Mouse (Mus musculus) sigmoid colon, adult 10 weeks (tissue): ENCODE measurements around the gene Ambn. TPM values are rescaled to one million over a fixed set of nuclear protein-coding genes. Genes with fewer than 3 reads are reported as not detected.

Experiments
- polyA plus RNA-seq: library from polyadenylated mRNA; stranded (reverse); fragments of 350-450 nt; fragmentation: Illumina TruSeq; extraction: RNeasy Lipid Tissue Mini Kit (QIAGEN cat#74804); gene quantifications from one replicate; pipeline ENCODE4 v1.2.3, GENCODE M21; 2014; ENCODE audit warnings: low read depth, low replicate concordance

Gene Ambn
- not detected for polyA plus RNA-seq

GRCm38 (mm10) chr5:88455691-88456090 is at the start of gene Ambn:
Gene Ambn (plus strand): TSS chr5:88455991.

GRCm38 (mm10) chr5:88487675-88488074 is 31.9 kb downstream of the Ambn start, which contains the start of gene Enam:
Gene Enam (plus strand): TSS chr5:88487975.

Other genes starting within 250 kb of the Ambn start
- not detected for gene Gm7714, start 187.1 kb upstream of the Ambn start, polyA plus RNA-seq
- gene Prol1, start 138.7 kb upstream of the Ambn start, polyA plus RNA-seq: not detected
- gene Amtn, start 79.9 kb upstream of the Ambn start, polyA plus RNA-seq: not detected
- 0.09 TPM for gene Enam, start 32.0 kb downstream of the Ambn start, polyA plus RNA-seq
- gene Jchain, start 71.9 kb downstream of the Ambn start, polyA plus RNA-seq: 1,250 TPM
- 65.0 TPM for gene Utp3, start 98.5 kb downstream of the Ambn start, polyA plus RNA-seq
- 48.8 TPM for gene Rufy3, start 109.0 kb downstream of the Ambn start, polyA plus RNA-seq
- 211 TPM for gene Grsf1, start 220.2 kb downstream of the Ambn start, polyA plus RNA-seq